Mouse (Mus musculus): ENCODE measurements at regions not wholly inside any gene's neighbourhood (a gene's known extent, or its start where the extent isn't known, plus 50 kb on each side); places are given as distances from the start of the nearest gene placed in this dataset.
"Not testable (repeated sequence)": the region's sequence is repeated elsewhere in the genome, so short reads cannot be mapped to it uniquely, and the experiment has no call there.

DNA sequence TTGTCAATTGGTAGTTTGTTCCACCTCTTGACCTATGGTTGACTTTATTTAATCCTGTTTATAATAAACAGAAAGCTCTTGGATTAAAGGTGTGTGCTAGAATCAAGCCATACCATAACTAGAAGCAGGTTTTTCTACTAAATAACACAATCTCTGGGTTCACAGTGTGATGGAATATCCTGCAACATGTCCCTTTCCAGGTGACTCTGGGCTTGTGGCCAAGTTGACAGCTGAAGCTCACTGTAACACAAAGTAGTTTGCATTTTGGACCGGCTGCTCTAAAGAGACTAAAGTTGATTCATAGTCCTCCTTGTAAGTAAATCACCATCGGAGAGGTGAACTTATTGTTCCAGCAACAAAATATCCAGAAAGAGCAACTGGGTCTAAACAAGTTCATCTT lies 149.3 kb upstream of the Kctd3 start:
- DNase-seq (ENCODE audit: low read depth, low spot score) = no peak

- DNase-seq (ENCODE audit: low read depth, low spot score) = no peak
Observed at GRCm38 (mm10) chr1:189154376-189154775, 146.7 kb upstream of the Kctd3 start.

DNA sequence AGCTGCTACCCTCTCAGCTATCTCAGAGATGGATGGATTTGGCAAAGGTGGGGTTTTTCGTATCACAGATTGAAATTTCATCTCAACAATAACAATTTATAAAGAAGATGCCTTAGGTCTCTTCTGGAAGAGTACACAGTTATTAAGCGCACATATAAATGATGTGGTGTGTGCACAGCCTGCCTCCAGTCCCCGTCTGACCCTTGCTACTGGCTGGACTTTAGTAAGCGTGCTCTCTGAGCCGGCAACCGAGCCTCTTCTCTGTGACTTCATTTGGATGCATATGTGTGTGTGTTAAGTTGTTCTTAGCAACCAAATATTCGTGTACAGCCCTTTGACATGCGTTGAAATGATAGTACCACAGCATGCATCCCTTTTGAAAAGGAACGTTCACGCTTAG lies 145.5 kb upstream of the Kctd3 start:
- no peak for DNase-seq (ENCODE audit: low read depth, low spot score)

- DNase-seq (ENCODE audit: low read depth, low spot score) = peak; percentile 67
Observed at GRCm38 (mm10) chr1:189142982-189143451, 135.4 kb upstream of the Kctd3 start.

DNA sequence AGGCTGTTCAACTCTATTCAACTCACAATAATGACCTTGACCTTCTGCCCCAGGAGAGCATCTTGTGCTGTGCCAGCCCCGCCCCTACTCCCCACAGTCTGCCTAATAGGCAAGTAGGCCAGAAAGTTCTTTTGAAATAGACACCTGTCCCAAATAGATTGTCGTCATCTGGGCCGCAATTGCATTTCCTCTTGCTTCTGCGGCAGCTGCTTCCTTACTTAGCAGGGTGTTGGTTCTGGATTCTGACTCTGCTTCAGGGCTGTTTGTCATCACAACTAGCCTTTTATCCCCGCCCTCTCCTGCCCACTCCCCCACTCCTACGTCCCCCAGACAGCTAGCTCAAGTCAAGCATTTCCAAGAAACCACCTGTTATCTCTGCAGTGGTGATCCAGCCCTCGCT lies 134.9 kb upstream of the Kctd3 start:
- DNase-seq (ENCODE audit: low read depth, low spot score) = peak; percentile 34

DNA sequence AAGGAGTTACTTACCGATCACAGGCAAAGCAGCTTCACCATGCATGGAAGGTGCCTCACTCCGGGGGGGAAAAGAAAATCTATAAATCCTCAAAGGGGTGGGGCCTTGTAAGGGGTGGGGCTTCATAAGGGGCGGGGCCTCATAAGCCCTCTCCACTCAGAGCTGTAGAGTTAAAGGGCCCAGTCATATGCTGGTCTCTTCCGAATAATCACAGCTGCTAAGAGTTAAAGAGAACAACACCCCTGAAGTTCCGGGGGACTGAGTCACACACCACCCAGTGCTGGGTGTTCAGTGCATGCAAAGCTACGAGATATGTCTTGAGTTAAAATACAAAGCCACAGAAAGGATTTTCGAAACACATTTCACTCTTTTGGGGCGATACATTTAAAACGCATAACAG lies 134.1 kb upstream of the Kctd3 start:
- DNase-seq (ENCODE audit: low read depth, low spot score) = no peak

- no peak for DNase-seq (ENCODE audit: low read depth, low spot score)
Observed at GRCm38 (mm10) chr1:189136731-189137385, 129.2 kb upstream of the Kctd3 start.

GRCm38 (mm10) chr1:189135826-189136225 lies 128.2 kb upstream of the Kctd3 start:
- DNase-seq (ENCODE audit: low read depth, low spot score) = no peak

DNA sequence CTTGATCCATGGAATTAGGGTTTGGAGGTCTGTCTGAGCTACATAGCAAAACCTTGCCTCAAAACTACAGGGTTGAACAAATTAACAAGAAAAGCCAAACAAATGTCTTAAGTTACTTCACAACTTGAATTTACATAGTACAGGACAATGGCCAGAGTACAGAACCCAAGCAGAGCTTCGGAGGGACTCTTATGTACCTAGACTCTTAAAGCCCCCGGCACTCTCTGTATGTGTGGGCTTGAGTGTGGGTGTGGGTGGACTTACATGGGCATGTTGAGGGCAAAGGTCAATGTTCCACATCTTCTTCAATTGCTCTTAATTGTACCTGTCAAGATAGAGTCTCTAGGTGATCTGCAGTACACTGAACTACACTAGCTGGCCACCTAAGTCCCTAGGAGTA lies 121.1 kb upstream of the Kctd3 start:
- DNase-seq (ENCODE audit: low read depth, low spot score) = no peak

- DNase-seq (ENCODE audit: low read depth, low spot score) = peak; percentile 52
Observed at GRCm38 (mm10) chr1:189128246-189128645, 120.6 kb upstream of the Kctd3 start.

DNA sequence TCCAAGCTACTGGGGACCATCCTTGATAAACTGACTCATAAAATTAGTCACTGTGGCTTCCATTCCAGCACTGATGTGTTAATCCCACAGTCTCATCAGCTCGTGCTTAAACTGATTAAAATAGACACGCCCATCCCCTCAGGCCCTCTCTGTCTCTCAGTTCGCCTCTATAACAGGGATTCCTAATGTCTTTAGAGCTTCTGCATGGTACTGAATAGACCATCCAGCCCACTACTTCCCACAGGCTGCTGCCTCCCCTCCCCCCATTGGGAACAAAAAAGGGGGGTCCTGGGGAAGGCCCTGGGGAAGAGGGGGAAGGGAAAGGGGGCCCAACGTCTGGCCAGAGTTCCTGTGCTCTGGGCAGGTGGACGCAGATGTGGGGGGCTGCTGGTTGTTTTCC lies 119.7 kb upstream of the Kctd3 start:
- DNase-seq (ENCODE audit: low read depth, low spot score) = no peak

GRCm38 (mm10) chr1:189119941-189120735 lies 112.5 kb upstream of the Kctd3 start:
- DNase-seq (ENCODE audit: low read depth, low spot score) = no peak

GRCm38 (mm10) chr1:189119005-189119404 lies 111.4 kb upstream of the Kctd3 start:
- not testable (repeated sequence) for DNase-seq (ENCODE audit: low read depth, low spot score)

GRCm38 (mm10) chr1:189118582-189118981 lies 110.9 kb upstream of the Kctd3 start:
- DNase-seq (ENCODE audit: low read depth, low spot score) = no peak

DNA sequence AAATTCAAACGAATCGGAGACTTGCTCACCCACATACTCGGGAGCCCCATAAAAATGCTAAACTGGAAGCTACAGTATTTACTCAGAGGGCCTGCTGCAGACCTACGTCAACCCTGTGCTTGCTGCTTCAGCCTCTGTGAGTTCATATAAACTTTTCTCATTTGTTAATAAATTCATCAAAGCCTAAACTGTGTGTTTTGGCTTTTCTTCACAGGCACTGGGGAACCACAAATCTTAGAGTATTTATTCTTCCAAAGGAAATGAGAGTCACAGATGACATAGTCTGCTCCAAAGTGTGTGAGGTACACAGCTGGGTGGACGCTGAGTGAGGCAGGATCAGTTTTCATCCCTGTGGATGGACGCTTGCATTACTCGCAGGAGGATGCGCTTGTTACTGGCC lies 108.3 kb upstream of the Kctd3 start:
- DNase-seq (ENCODE audit: low read depth, low spot score) = no peak

DNA sequence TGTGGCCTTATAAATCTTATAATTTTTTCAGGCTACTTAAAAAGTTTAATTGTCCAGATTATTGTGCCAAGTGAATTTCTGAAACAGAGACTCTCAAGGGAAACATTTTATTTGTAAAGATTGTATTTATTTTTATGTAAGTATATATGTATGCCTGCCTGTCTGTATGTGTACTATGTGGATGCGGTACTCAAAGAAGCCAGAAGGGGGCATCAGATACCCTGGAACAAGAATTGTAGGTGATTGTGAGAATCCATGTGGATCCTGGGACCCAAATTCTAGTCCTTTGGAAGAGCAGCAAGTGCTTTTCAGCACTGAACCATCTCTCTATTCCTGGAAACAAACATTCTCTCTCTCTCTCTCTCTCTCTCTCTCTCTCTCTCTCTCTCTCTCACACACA lies 107.6 kb upstream of the Kctd3 start:
- DNase-seq (ENCODE audit: low read depth, low spot score) = no peak

GRCm38 (mm10) chr1:189108260-189109035 lies 100.8 kb upstream of the Kctd3 start:
- no peak for DNase-seq (ENCODE audit: low read depth, low spot score)

DNA sequence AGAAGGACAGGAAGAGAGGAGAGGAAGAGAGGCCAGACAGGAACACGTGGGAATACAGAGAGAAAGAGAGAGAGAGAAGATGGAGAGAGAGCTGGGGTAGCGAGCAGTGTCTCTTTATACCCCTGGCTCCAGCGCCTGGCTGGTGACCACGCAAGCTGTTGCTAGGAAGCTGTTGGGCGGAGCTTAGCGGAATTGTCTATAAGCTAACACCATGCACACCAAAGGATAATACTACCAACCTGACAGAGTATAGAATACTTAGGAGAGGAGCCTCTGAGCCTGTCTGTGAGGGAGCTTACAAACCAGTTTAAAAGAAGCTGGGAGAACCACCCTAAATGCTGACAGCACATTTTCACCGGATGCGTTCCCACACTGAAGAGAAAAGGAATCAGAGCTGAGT lies 100.2 kb upstream of the Kctd3 start:
- no peak for DNase-seq (ENCODE audit: low read depth, low spot score)

DNA sequence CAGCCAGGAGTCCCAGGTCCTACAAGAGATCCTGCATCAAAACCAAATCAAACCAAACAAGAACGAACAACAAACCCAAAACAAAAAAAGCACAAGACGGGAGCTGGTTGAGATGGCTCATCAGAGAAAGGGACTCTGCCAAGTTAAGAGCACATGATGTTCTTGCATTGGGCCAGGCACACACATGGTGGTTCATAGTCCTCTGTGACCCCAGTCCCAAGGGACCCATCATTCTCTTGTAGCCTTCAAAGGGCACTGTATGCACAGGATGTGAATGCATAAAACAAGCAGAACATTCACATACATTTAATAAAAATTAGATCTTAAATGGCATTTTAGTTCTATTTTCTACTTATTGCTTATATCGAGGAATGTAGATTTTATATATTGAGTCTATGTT lies 99.5 kb upstream of the Kctd3 start:
- DNase-seq (ENCODE audit: low read depth, low spot score) = peak; percentile 74

DNA sequence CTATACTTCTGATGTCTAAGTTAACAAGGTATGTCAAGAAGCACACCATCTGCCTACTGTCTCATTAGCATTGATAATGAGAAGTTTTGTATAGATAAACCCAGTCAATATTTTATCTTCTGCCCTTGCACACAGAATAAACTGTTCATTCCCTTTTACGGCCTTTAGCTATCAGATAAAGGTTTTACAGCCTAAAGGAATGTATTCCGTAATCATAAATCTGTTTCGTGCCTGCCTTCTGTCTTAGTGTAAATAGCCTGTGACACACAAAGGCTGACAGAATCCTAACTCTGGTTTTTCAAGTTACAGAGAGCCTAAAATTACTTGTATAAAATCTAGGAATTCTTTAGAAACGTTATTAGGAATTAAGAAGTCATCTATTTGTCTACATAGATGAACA lies 97.6 kb upstream of the Kctd3 start:
- no peak for DNase-seq (ENCODE audit: low read depth, low spot score)

- DNase-seq (ENCODE audit: low read depth, low spot score) = no peak
Observed at GRCm38 (mm10) chr1:189102781-189103180, 95.1 kb upstream of the Kctd3 start.

DNA sequence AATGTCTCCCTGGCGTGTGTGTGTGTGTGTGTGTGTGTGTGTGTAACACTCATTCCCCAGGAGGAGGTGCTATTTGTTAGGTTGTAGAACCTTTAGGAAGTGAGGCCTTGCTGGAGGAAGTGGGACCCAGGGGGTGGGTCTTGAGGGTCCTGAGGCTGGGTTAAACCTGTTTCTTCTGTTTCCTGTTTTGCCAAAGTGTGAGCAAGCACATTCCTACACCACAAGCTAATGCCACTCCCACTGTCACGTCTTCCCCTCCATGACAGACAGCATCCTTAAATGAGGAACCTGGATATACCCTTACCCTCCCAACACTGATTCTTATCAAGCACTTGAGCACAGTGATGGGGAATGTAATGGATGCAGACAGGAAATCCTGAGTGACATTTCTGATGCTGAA lies 91.5 kb upstream of the Kctd3 start:
- DNase-seq (ENCODE audit: low read depth, low spot score) = no peak
